Mouse (Mus musculus) thymus, adult 2 months (tissue): Measurements from ENCODE around the gene Eif2ak1.

Source experiments
- CTCF ChIP-seq: fragments of 200-500 bp; IDR thresholded peaks from 2 replicates; pipeline ENCODE4 v1.5.1; 2012; ENCODE audit warnings: mild to moderate bottlenecking, control low read depth, low read length, moderate library complexity, borderline replicate concordance; ENCODE audit not compliant: control insufficient read depth, poor library complexity, insufficient read depth; ENCODE audit errors: extremely low read depth
- POLR2A ChIP-seq: fragments of 200-500 bp; IDR thresholded peaks from 2 replicates; pipeline ENCODE4 v1.6.1; 2012; ENCODE audit warnings: mild to moderate bottlenecking, low read length, control low read depth, moderate library complexity; ENCODE audit not compliant: control insufficient read depth, poor library complexity, insufficient read depth; ENCODE audit errors: extremely low read depth

GRCm38 (mm10) chr5:143871547-143872169 lies 54.1 kb downstream of the Eif2ak1 start:
- no peak for TF ChIP-seq POLR2A
- no peak for TF ChIP-seq CTCF
